Mouse (Mus musculus): ENCODE results near the gene Pofut2. TPM values are rescaled to one million over a fixed set of nuclear protein-coding genes. Genes with fewer than 3 reads are reported as not detected.

Gene Pofut2
- total RNA-seq, 2 experiments from 2014 or later: 42.2 to 42.9 TPM

DNA sequence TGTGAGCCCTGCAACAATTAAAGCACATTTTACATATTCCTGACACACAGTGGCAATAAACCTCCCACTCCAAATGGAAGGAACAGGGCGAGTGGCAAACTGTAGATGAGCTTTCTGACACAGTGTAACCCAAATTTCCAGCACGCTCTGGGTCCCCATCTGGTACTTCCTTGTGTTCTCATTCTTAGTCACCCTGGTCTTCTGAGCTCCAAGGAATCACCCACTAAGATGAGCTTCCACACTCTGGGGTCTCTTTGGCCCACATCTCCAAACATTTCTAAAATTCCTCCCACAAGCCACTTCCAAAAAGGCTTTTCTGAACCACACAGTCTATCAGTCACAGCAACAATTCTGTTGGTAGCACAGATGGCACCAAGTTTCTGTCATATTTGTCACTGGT, 56.7 kb downstream of the Pofut2 start:
- DNase-seq: no peak

Other genes starting within 250 kb of the Pofut2 start
- 1 to 10 TPM; 5.4 to 6.7 TPM for gene Slc19a1, start 227.0 kb upstream of the Pofut2 start, total RNA-seq (2021)
- gene Col18a1, start 92.7 kb upstream of the Pofut2 start, total RNA-seq (2021): 1 to 10 TPM; 7.9 to 8.5 TPM
- 10 to 100 TPM; 12.2 to 12.7 TPM for gene Adarb1, start 159.1 kb downstream of the Pofut2 start, total RNA-seq (2021)